Mouse (Mus musculus) stomach, embryonic 16.5 days (tissue): ENCODE measurements around the gene Fgd6. TPM values are rescaled to one million over a fixed set of nuclear protein-coding genes. Genes with fewer than 3 reads are reported as not detected.

Experiments used
- ATAC-seq: fragments of 200-750 bp; cut with Nextera tagmentation; 2 replicates; pipeline ENCODE4 v1.8.0; 2017; ENCODE audit warnings: moderate number of reproducible peaks, moderate TSS enrichment; ENCODE audit not compliant: insufficient read depth, low FRiP score
- H3K27ac ChIP-seq: fragments of 300-500 bp; sonication (generic); 2 replicates; pipeline ENCODE4 v1.5.1; 2014; ENCODE audit warnings: low read length
- H3K27me3 ChIP-seq: fragments of 300-500 bp; sonication (generic); 2 replicates; pipeline ENCODE4 v1.6.1; 2014; ENCODE audit warnings: low read length, control low read depth, mixed read lengths; ENCODE audit not compliant: control insufficient read depth, insufficient read depth
- H3K36me3 ChIP-seq: fragments of 300-500 bp; sonication (generic); 2 replicates; pipeline ENCODE4 v1.6.1; 2014; ENCODE audit warnings: low read length; ENCODE audit not compliant: control insufficient read depth, insufficient read depth
- H3K4me1 ChIP-seq: fragments of 300-500 bp; sonication (generic); 2 replicates; pipeline ENCODE4 v1.6.1; 2014; ENCODE audit warnings: low read length, control low read depth, mixed read lengths; ENCODE audit not compliant: control insufficient read depth, insufficient read depth
- H3K4me2 ChIP-seq: fragments of 300-500 bp; sonication (generic); 2 replicates; pipeline ENCODE4 v1.6.1; 2014; ENCODE audit warnings: low read depth, low read length, mixed read lengths
- H3K4me3 ChIP-seq: fragments of 300-500 bp; sonication (generic); replicated peaks from 2 replicates; pipeline ENCODE4 v1.5.1; 2014; ENCODE audit warnings: mild to moderate bottlenecking, low read length
- H3K9ac ChIP-seq: fragments of 300-500 bp; sonication (generic); 2 replicates; pipeline ENCODE4 v1.6.1; 2014; ENCODE audit warnings: low read length
- H3K9me3 ChIP-seq: fragments of 300-500 bp; sonication (generic); replicated peaks from 2 replicates; pipeline ENCODE4 v1.6.1; 2016; ENCODE audit warnings: low read length, control low read depth; ENCODE audit not compliant: control insufficient read depth
- WGBS: fragments of 180-500 bp; shearing (Covaris S2); extraction: QIAGEN DNeasy Blood & Tissue Kit; methylation state at CpG from one replicate; pipeline ENCODE4 v1.1.7; 2014; 5-methylcytosine and 5-hydroxymethylcytosine counted together
- polyA plus RNA-seq: library from polyadenylated mRNA; unstranded; fragments of >200 nt; fragmentation: Nextera tagmentation; extraction: Ambion mirVana; gene quantifications from 2 replicates; pipeline ENCODE4 v1.2.1, GENCODE M21; 2015

Fgd6 gene
- polyA plus RNA-seq = 3.7 and 3.9 TPM in 2 replicates

- Histone ChIP-seq H3K9me3 (no peaks in the 10 kb centered on the region), H3K4me3 (peak within 1 kb of the TSS; percentile 86), H3K4me1 (peaks cover 11% of the 10 kb centered on the region), H3K27ac (peak within 1 kb of the TSS; percentile 75), H3K4me2 (peak within 1 kb of the TSS; percentile 80), H3K27me3 (no peaks in the 10 kb centered on the region), H3K9ac (peak within 1 kb of the TSS; percentile 94), H3K36me3 (no peaks in the 10 kb centered on the region)
- WGBS = under 1% methylated on average over 77 of the region's 77 CpGs
- peak; percentile 99 for ATAC-seq
Observed at GRCm38 (mm10) chr10:94035658-94036374, at the start of gene Fgd6, which contains the start of gene Vezt. Fgd6 (plus strand) TSS chr10:94036001. Vezt (minus strand) TSS chr10:94035817.

GRCm38 (mm10) chr10:93994136-93994535 lies 41.7 kb upstream of the Fgd6 start:
- no peaks in the 10 kb centered on the region for H3K4me1 ChIP-seq
- no peaks in the 10 kb centered on the region for H3K9me3 ChIP-seq
- no peaks in the 10 kb centered on the region for H3K27me3 ChIP-seq
- no peak overlapping the region for H3K27ac ChIP-seq
- peaks cover 23% of the 10 kb centered on the region for H3K36me3 ChIP-seq
- no peak for ATAC-seq
- WGBS = 94% methylated on average over 10 of the region's 10 CpGs
- H3K9ac ChIP-seq = no peak overlapping the region
- no peak overlapping the region for H3K4me2 ChIP-seq
- H3K4me3 ChIP-seq = no peak overlapping the region

GRCm38 (mm10) chr10:93995100-93995499 lies 40.7 kb upstream of the Fgd6 start:
- H3K9ac ChIP-seq = no peak overlapping the region
- WGBS = 97% methylated on average over 1 of the region's 1 CpGs
- no peak overlapping the region for H3K27ac ChIP-seq
- no peak overlapping the region for H3K4me3 ChIP-seq
- H3K4me2 ChIP-seq = no peak overlapping the region
- H3K27me3 ChIP-seq = no peaks in the 10 kb centered on the region
- no peak for ATAC-seq
- H3K4me1 ChIP-seq = no peaks in the 10 kb centered on the region
- peaks cover 25% of the 10 kb centered on the region for H3K36me3 ChIP-seq
- no peaks in the 10 kb centered on the region for H3K9me3 ChIP-seq

- Histone ChIP-seq H3K4me1 (no peaks in the 10 kb centered on the region), H3K27me3 (no peaks in the 10 kb centered on the region), H3K9me3 (no peaks in the 10 kb centered on the region), H3K4me3 (no peak overlapping the region), H3K9ac (no peak overlapping the region), H3K36me3 (peaks cover 29% of the 10 kb centered on the region), H3K27ac (no peak overlapping the region), H3K4me2 (no peak overlapping the region)
- no peak for ATAC-seq
- 90% methylated on average over 1 of the region's 1 CpGs for WGBS
Observed at GRCm38 (mm10) chr10:93999357-93999756, 36.4 kb upstream of the Fgd6 start.

GRCm38 (mm10) chr10:94000223-94000622 lies 35.6 kb upstream of the Fgd6 start:
- peaks cover 29% of the 10 kb centered on the region for H3K36me3 ChIP-seq
- no peak overlapping the region for H3K4me2 ChIP-seq
- no peak overlapping the region for H3K9ac ChIP-seq
- no peaks in the 10 kb centered on the region for H3K9me3 ChIP-seq
- no peak overlapping the region for H3K4me3 ChIP-seq
- ATAC-seq = no peak
- WGBS = 82% methylated on average over 10 of the region's 10 CpGs
- H3K27ac ChIP-seq = no peak overlapping the region
- H3K27me3 ChIP-seq = no peaks in the 10 kb centered on the region
- H3K4me1 ChIP-seq = no peaks in the 10 kb centered on the region

GRCm38 (mm10) chr10:94008356-94008755 lies 27.4 kb upstream of the Fgd6 start:
- no peaks in the 10 kb centered on the region for H3K9me3 ChIP-seq
- no peak overlapping the region for H3K4me2 ChIP-seq
- no peak overlapping the region for H3K27ac ChIP-seq
- H3K4me1 ChIP-seq = 0 out of 2 replicates have a peak, but pooled peaks cover 5% of the 10 kb centered on the region
- no peak overlapping the region for H3K4me3 ChIP-seq
- WGBS = 88% methylated on average over 2 of the region's 2 CpGs
- H3K9ac ChIP-seq = no peak overlapping the region
- H3K36me3 ChIP-seq = 0 out of 2 replicates have a peak, but pooled peaks cover 8% of the 10 kb centered on the region
- ATAC-seq = no peak
- no peaks in the 10 kb centered on the region for H3K27me3 ChIP-seq

GRCm38 (mm10) chr10:94009991-94010679 lies 25.7 kb upstream of the Fgd6 start:
- Histone ChIP-seq H3K4me1 (0 out of 2 replicates have a peak, but pooled peaks cover 5% of the 10 kb centered on the region), H3K9ac (no peak overlapping the region), H3K27ac (no peak overlapping the region), H3K27me3 (no peaks in the 10 kb centered on the region), H3K36me3 (0 out of 2 replicates have a peak, but pooled peaks cover 5% of the 10 kb centered on the region), H3K4me3 (no peak overlapping the region), H3K4me2 (no peak overlapping the region), H3K9me3 (no peaks in the 10 kb centered on the region)
- 74% methylated on average over 3 of the region's 3 CpGs for WGBS
- ATAC-seq = no peak

- ATAC-seq = no peak
- H3K4me2 ChIP-seq = no peak overlapping the region
- H3K36me3 ChIP-seq = 0 out of 2 replicates have a peak, but pooled peaks cover 5% of the 10 kb centered on the region
- no peak overlapping the region for H3K9ac ChIP-seq
- H3K9me3 ChIP-seq = no peaks in the 10 kb centered on the region
- H3K4me3 ChIP-seq = no peak overlapping the region
- 0 out of 2 replicates have a peak, but pooled peaks cover 5% of the 10 kb centered on the region for H3K4me1 ChIP-seq
- 28% methylated on average over 2 of the region's 2 CpGs for WGBS
- no peak overlapping the region for H3K27ac ChIP-seq
- H3K27me3 ChIP-seq = no peaks in the 10 kb centered on the region
Observed at GRCm38 (mm10) chr10:94011024-94011423, 24.8 kb upstream of the Fgd6 start.

GRCm38 (mm10) chr10:94013196-94013595 lies 22.6 kb upstream of the Fgd6 start:
- no peak overlapping the region for H3K4me3 ChIP-seq
- H3K4me2 ChIP-seq = no peak overlapping the region
- ATAC-seq = no peak
- H3K9ac ChIP-seq = no peak overlapping the region
- 53% methylated on average over 3 of the region's 3 CpGs for WGBS
- H3K9me3 ChIP-seq = no peaks in the 10 kb centered on the region
- H3K27me3 ChIP-seq = no peaks in the 10 kb centered on the region
- no peak overlapping the region for H3K27ac ChIP-seq
- no peaks in the 10 kb centered on the region for H3K36me3 ChIP-seq
- H3K4me1 ChIP-seq = 0 out of 2 replicates have a peak, but pooled peaks cover 5% of the 10 kb centered on the region
